Mouse (Mus musculus) heart, embryonic 10.5 days (tissue): Measurements from ENCODE around the gene Vmn2r120. TPM values are rescaled to one million over a fixed set of nuclear protein-coding genes. Genes with fewer than 3 reads are reported as not detected.
"Not testable (repeated sequence)": the region's sequence is repeated elsewhere in the genome, so short reads cannot be mapped to it uniquely, and the experiment has no call there.

ENCODE experiments used
- DNase-seq: peaks from one replicate; pipeline ENCODE4 v3.0.0-alpha.2; 2017; ENCODE audit warnings: low spot score
- H3K27ac ChIP-seq: fragments of 300-500 bp; sonication (generic); 2 replicates; pipeline ENCODE4 v1.5.1; 2016; ENCODE audit warnings: mild to moderate bottlenecking
- H3K27me3 ChIP-seq: fragments of 300-500 bp; sonication (generic); 2 replicates; pipeline ENCODE4 v1.6.1; 2016; ENCODE audit warnings: mild to moderate bottlenecking; ENCODE audit not compliant: poor library complexity, insufficient read depth, severe bottlenecking
- H3K36me3 ChIP-seq: fragments of 300-500 bp; sonication (generic); 2 replicates; pipeline ENCODE4 v1.6.1; 2016; ENCODE audit warnings: mild to moderate bottlenecking, moderate library complexity
- H3K4me1 ChIP-seq: fragments of 300-500 bp; sonication (generic); 2 replicates; pipeline ENCODE4 v1.6.1; 2016; ENCODE audit warnings: mild to moderate bottlenecking
- H3K4me3 ChIP-seq: fragments of 300-500 bp; sonication (generic); 2 replicates; pipeline ENCODE4 v1.5.1; 2016; ENCODE audit warnings: mild to moderate bottlenecking, moderate library complexity
- H3K9me3 ChIP-seq: fragments of 300-500 bp; sonication (generic); 2 replicates; pipeline ENCODE4 v1.6.1; 2016; ENCODE audit warnings: mild to moderate bottlenecking, moderate library complexity
- WGBS: fragments of 180-500 bp; shearing (Covaris S2); methylation state at CpG from one replicate; pipeline ENCODE4 v1.1.7; 2016; 5-methylcytosine and 5-hydroxymethylcytosine counted together
- polyA plus RNA-seq: library from polyadenylated mRNA; unstranded; fragments of >200 nt; fragmentation: Nextera tagmentation; extraction: Ambion mirVana; gene quantifications from 2 replicates; pipeline ENCODE4 v1.2.1, GENCODE M21; 2016

The Vmn2r120 gene
- polyA plus RNA-seq: not detected in 2 replicates

- WGBS: 89% methylated on average over 1 of the region's 1 CpGs
- H3K27me3 ChIP-seq: no peaks in the 10 kb centered on the region
- no peak within 1 kb of the TSS for H3K4me3 ChIP-seq
- no peaks in the 10 kb centered on the region for H3K9me3 ChIP-seq
- H3K36me3 ChIP-seq: no peaks in the 10 kb centered on the region
- no peaks in the 10 kb centered on the region for H3K4me1 ChIP-seq
- H3K27ac ChIP-seq: no peak within 1 kb of the TSS
- DNase-seq: no peak
Observed at GRCm38 (mm10) chr17:57545405-57545804, at the start of gene Vmn2r120. Vmn2r120 (minus strand) TSS chr17:57545505.

GRCm38 (mm10) chr17:57587273-57587672, 42.0 kb upstream of the Vmn2r120 start:
- not testable (repeated sequence) for H3K9me3 ChIP-seq, H3K36me3 ChIP-seq, H3K27me3 ChIP-seq, H3K4me3 ChIP-seq, DNase-seq, H3K4me1 ChIP-seq, H3K27ac ChIP-seq
- WGBS: 84% methylated on average over 6 of the region's 6 CpGs

DNA sequence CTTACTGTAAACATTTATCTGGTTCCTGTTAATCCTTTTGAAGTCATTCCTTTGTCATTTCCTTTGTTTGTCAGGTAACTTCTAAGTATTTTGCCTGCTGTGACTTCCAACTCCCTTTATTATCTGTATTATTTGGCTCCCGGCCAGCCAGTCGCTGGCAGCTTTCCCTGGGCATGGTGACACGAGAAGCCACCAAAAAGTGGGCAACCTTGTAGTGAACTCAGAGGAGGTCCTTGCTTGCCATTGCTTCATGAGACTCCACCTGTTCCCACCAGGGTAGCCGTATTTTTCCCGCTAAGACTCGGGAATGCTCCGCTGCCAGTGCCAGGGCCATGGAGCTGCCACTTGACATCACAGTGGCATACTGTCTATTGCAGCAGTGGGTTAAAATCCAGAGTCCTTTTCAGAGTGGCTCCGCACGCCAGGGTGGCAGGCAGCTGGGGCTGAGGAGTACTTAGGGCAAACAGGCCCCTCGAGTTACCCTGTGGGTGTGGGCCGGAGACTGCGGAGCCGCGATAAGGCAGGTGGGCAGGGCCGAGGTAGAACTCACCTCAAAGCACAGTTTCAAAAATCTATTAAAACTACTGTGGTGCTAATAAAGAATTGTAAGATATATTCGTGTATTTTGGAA, 28.9 kb upstream of the Vmn2r120 start:
- no peaks in the 10 kb centered on the region for H3K9me3 ChIP-seq
- no peak overlapping the region for H3K4me3 ChIP-seq
- WGBS: 73% methylated on average over 16 of the region's 16 CpGs
- no peak overlapping the region for H3K27ac ChIP-seq
- H3K36me3 ChIP-seq: no peaks in the 10 kb centered on the region
- no peaks in the 10 kb centered on the region for H3K27me3 ChIP-seq
- H3K4me1 ChIP-seq: no peaks in the 10 kb centered on the region
- no peak for DNase-seq

Other genes with a start within 250 kb of the Vmn2r120 start
- 0.36 and 0.60 TPM in 2 replicates for gene Adgre1, start 186.8 kb downstream of the Vmn2r120 start, polyA plus RNA-seq
- not detected in 2 replicates for gene Gm21834, start 196.7 kb upstream of the Vmn2r120 start, polyA plus RNA-seq
- gene Cntnap5c, start 224.1 kb upstream of the Vmn2r120 start, polyA plus RNA-seq: not detected in 2 replicates